Mouse (Mus musculus) erythroblast, embryonic 14.5 days (primary cell): ENCODE data around the gene Entpd5.

ENCODE experiments used
- GATA1 ChIP-seq: IDR thresholded peaks from 2 replicates; pipeline ENCODE4 v1.6.1; 2012; ENCODE audit warnings: low read length, inconsistent platforms, mixed read lengths
- TAL1 ChIP-seq: IDR thresholded peaks from 3 replicates; pipeline ENCODE4 v1.6.1; 2012; ENCODE audit warnings: low read length, inconsistent platforms, mixed read lengths

- TF ChIP-seq TAL1: peak; percentile 50; the same call in 2 of the 3 replicates
- 0 out of 2 replicates have a peak, but pooled peaks have one; percentile 28 for TF ChIP-seq GATA1
Measured at GRCm38 (mm10) chr12:84358699-84359098, 50.1 kb downstream of the Entpd5 start.
